In genomic region chr1:172636266-172636665, GRCm38 (mm10) we compare ENCODE assay signal across 29 mouse cellular contexts. TPM values are rescaled to one million over a fixed set of nuclear protein-coding genes. Genes with fewer than 3 reads are reported as not detected.
A peak's percentile ranks its signal among the peaks of the same experiment; 100 is the strongest.
DNase-seq lines count a peak whose midpoint lies in the region; ATAC-seq lines count a peak whose summit lies in the region.
"Had no signal": no experiment of that assay in that cellular context is flagged by ENCODE, and none has a peak within 500 bp of the region (broad histone marks: within the 10 kb centered on the region; RNA-seq: fewer than 3 reads in every experiment).

No protein-coding gene starts in this region.

- H3K36me3 ChIP-seq in kidney, embryonic 14.5 days (ENCODE audit: control insufficient read depth, insufficient read depth, low read length) = no peaks in the 10 kb centered on the region
- H3K36me3 ChIP-seq: embryonic facial prominence, embryonic 13.5 days; embryonic facial prominence, embryonic 15.5 days; forebrain, embryonic 10.5 days; forebrain, embryonic 12.5 days had no signal

- H3K4me3 ChIP-seq in kidney, embryonic 14.5 days (ENCODE audit: low read length) = no peak overlapping the region
- H3K4me3 ChIP-seq: embryonic facial prominence, embryonic 13.5 days; embryonic facial prominence, embryonic 15.5 days; erythroblast, embryonic 14.5 days; forebrain, embryonic 10.5 days; forebrain, embryonic 12.5 days had no signal

- no peaks in the 10 kb centered on the region for H3K9me3 ChIP-seq in kidney, embryonic 14.5 days (ENCODE audit: control insufficient read depth, low read length)
- H3K9me3 ChIP-seq: embryonic facial prominence, embryonic 13.5 days; embryonic facial prominence, embryonic 15.5 days; forebrain, embryonic 10.5 days; forebrain, embryonic 12.5 days had no signal

- H3K27ac ChIP-seq in kidney, embryonic 14.5 days (ENCODE audit: low read depth, low read length) = no peak overlapping the region
- H3K27ac ChIP-seq: embryonic facial prominence, embryonic 13.5 days; embryonic facial prominence, embryonic 15.5 days; forebrain, embryonic 10.5 days; forebrain, embryonic 12.5 days had no signal

- no peak overlapping the region for H3K4me2 ChIP-seq in kidney, embryonic 14.5 days (replicated peaks; ENCODE audit: low read depth, low read length)
- H3K4me2 ChIP-seq: embryonic facial prominence, embryonic 13.5 days; embryonic facial prominence, embryonic 15.5 days; forebrain, embryonic 12.5 days had no signal

- no peaks in the 10 kb centered on the region for H3K27me3 ChIP-seq in kidney, embryonic 14.5 days (ENCODE audit: control insufficient read depth, insufficient read depth, low read length)
- H3K27me3 ChIP-seq: embryonic facial prominence, embryonic 15.5 days had no signal

- peak; percentile 12 for ATAC-seq in granulocyte monocyte progenitor cell, adult 5-6 weeks (replicated peaks; ENCODE audit: poor library complexity, severe bottlenecking)
- no peak for ATAC-seq in kidney, embryonic 14.5 days (ENCODE audit: low FRiP score, low TSS enrichment)
- ATAC-seq: activated CD4-positive, CD25-positive, alpha-beta regulatory T cell, adult 4 months; forebrain, embryonic 14.5 days; forebrain, embryonic 16.5 days; Patski had no signal

- DNase-seq in 3T3-L1 (ENCODE audit: low read depth, low spot score) = peak; percentile 59
- DNase-seq in 416B (ENCODE audit: low read depth) = peak; percentile 89
- DNase-seq in cerebellum, postnatal 25 days = no peak
- DNase-seq: adrenal gland, adult 8-10 months; adrenal gland, postnatal 14 days; adrenal gland, postnatal 36 days; cerebellum, adult 11-12 months; cerebellum, adult 2 months; cerebellum, adult 9-10 months; cerebellum, postnatal 10 days; cerebellum, postnatal 36 days; embryo, embryonic 11 days had no signal

- H3K4me1 ChIP-seq in kidney, embryonic 14.5 days (ENCODE audit: control insufficient read depth, insufficient read depth, low read length) = peaks cover 9% of the 10 kb centered on the region; the same call in 1 of the 2 replicates
- H3K4me1 ChIP-seq: embryonic facial prominence, embryonic 13.5 days; embryonic facial prominence, embryonic 15.5 days; forebrain, embryonic 12.5 days had no signal

- 72% methylated on average over 5 of the region's 5 CpGs for WGBS in kidney, embryonic 14.5 days

- H3K9ac ChIP-seq in kidney, embryonic 14.5 days (ENCODE audit: low read depth, low read length) = no peak overlapping the region
- H3K9ac ChIP-seq: embryonic facial prominence, embryonic 13.5 days; embryonic facial prominence, embryonic 15.5 days; forebrain, embryonic 12.5 days had no signal

RNA-seq across cellular contexts. Expression of gene Dusp23, which starts 3.5 kb away (rescaled TPM):
- 18.2 and 22.6 TPM in 2 replicates for total RNA-seq in granulocyte monocyte progenitor cell, adult 5-6 weeks (2014; fragmentation: Nextera tagmentation)
- 2.6 and 2.9 TPM in 2 replicates for total RNA-seq in granulocyte monocyte progenitor cell, adult 5-6 weeks (2017)
- 17.0 and 17.2 TPM in 2 replicates for polyA plus RNA-seq in kidney, embryonic 14.5 days (2014; fragmentation: Nextera tagmentation; extraction: Ambion mirVana)
- polyA plus RNA-seq: erythroblast, embryonic 14.5 days had no signal

RNA-seq across cellular contexts. Expression of gene Fcrl6, which starts 33.9 kb away (rescaled TPM):
- total RNA-seq in granulocyte monocyte progenitor cell, adult 5-6 weeks (2014; fragmentation: Nextera tagmentation) = not detected in 2 replicates
- not detected in 2 replicates for total RNA-seq in granulocyte monocyte progenitor cell, adult 5-6 weeks (2017)
- polyA plus RNA-seq in kidney, embryonic 14.5 days (2014; fragmentation: Nextera tagmentation; extraction: Ambion mirVana) = not detected in 2 replicates
- total RNA-seq: adrenal gland, adult 18-20 months; adrenal gland, adult 8-10 months; adrenal gland, postnatal 14 days; adrenal gland, postnatal 36 days; common myeloid progenitor, adult 5-6 weeks; ES-E14; MEL had no signal
- polyA plus RNA-seq: activated CD4-positive, CD25-positive, alpha-beta regulatory T cell, adult 4 months; C2C12; erythroblast, embryonic 14.5 days; forebrain, embryonic 14.5 days; forebrain, embryonic 16.5 days; Patski had no signal

RNA-seq across cellular contexts. Expression of gene Slamf8, which starts 45.9 kb away (rescaled TPM):
- 1.4 TPM in 1 of 2 replicates, not detected in the other for total RNA-seq in granulocyte monocyte progenitor cell, adult 5-6 weeks (2014; fragmentation: Nextera tagmentation)
- total RNA-seq in granulocyte monocyte progenitor cell, adult 5-6 weeks (2017) = not detected in 2 replicates
- polyA plus RNA-seq in kidney, embryonic 14.5 days (2014; fragmentation: Nextera tagmentation; extraction: Ambion mirVana) = 0.12 TPM in 1 of 2 replicates, not detected in the other
- total RNA-seq: adrenal gland, postnatal 14 days; common myeloid progenitor, adult 5-6 weeks; ES-E14; MEL had no signal
- polyA plus RNA-seq: C2C12; embryonic facial prominence, embryonic 11.5 days; embryonic facial prominence, embryonic 15.5 days; erythroblast, embryonic 14.5 days; forebrain, embryonic 10.5 days; forebrain, embryonic 12.5 days; forebrain, embryonic 14.5 days; forebrain, embryonic 16.5 days; Patski had no signal

Comparison
In these comparisons a context has a peak if more than half of its experiments do, and no peak if none do; other contexts are left out.
1. DNase-seq: peak in 3T3-L1 (single experiment) and 416B (single experiment); none in cerebellum, postnatal 25 days (0 of 2).